Mouse (Mus musculus) gastrocnemius, postnatal 4 days (tissue): ENCODE data around the gene Sult6b2. TPM values are rescaled to one million over a fixed set of nuclear protein-coding genes. Genes with fewer than 3 reads are reported as not detected.

Experiments used
- DNase-seq, 2 experiments: peaks; one replicate each; pipeline ENCODE4 v3.0.0; 2021 to 2022; ENCODE audit warnings: low spot score in 2 of 2, mixed read lengths in 2 of 2
- total RNA-seq, 2 experiments: library from RNA; stranded (reverse); gene quantifications; 2 replicates each; pipeline ENCODE4 v1.2.3; 2021

Sult6b2 gene
- total RNA-seq, 2 experiments from 2014 or later, result not detected

DNA sequence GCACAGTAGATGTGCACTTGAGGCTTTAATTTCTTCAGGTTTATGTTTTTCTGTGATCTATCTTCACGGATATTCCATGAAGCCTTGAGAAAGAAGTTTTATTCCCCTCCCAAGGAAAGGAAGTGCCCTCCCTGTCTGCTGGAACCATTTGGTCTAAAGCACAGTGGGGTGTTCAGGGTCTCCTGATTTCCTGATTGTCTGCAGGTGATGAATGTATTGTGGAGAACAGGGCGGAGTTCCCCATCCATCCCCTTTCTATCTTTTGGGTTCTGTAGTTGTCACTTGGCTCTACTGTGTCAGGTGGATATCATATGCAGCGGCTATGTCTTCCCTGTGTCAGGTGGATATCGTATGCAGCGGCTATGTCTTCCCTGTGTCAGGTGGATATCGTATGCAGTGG, 62.5 kb downstream of the Sult6b2 start:
- no peak for DNase-seq

DNA sequence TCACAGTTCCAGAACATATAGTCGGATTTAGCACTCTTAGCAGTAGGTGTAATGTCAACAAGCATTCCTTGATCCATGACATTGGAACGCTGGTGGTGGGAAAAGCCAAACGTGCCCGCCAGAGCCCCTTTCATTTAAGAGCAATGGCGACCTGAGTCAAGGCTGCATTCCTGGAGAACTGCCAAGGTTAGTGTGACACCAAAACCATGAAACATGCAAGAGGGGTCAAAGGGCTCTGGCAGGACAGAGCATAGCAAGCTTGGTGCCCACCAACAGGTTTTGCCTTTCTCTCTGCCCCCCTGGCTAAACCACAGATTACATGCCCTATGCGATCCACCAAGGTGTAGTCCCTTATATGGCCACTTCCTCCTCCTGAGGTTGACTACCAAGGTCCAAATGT, 65.7 kb downstream of the Sult6b2 start:
- DNase-seq, result no peak

DNA sequence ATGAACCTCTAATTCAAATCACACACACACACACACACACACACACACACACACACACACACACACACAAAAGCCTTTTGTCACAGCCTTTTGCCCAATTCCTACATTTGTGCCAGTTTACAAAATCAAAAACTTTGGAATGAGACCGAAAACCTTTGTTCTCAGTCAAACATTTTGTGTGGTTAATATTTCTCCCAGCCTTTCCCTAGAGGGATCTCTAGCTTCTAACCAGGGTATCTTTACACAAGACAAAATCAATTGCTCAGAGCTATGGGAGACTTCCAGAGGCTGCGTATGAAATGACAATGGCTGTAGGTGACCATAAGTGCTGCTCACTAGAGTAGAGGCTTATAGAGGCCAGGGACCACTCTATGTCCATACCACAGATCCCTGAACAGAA, 66.1 kb downstream of the Sult6b2 start:
- DNase-seq, result no peak

DNA sequence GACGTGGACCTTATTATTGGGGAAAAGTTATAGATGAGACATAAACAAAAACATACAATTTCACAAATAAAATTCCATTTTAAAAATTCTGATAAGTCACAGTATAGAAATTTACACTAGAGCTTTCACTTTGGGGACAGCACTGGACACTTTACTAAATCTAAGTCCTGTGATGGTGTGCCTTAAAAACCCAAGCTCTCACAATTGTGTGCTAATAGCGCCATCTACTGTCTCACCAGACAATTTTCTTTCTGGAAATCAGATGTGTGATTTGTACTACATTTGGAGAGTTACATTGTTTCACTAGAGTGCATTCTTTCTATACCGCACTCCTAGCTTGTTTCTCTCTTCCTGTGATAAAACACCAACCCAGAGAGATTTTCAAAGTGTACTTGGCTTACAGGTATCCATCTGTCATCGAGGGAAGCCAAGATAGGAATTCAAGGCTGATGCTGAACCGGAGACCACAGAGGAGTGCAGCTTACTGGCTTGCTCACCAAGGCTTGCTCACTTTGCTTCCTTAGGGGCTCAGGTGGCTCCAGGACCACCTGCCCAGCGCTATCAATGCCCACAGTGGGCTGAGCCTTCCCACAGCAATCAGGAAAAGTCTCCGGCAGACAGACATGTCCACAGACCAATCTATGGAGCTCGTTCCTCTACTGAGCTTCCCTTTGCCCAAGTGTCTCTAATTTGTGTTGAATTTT, 68.8 kb downstream of the Sult6b2 start:
- no peak for DNase-seq

Other genes starting within 250 kb of the Sult6b2 start
- gene Kcnj8, start 232.9 kb downstream of the Sult6b2 start, total RNA-seq, result 10 to 100 TPM; 21.0 to 21.2 TPM
- 100 to 1,000 TPM; 114 to 117 TPM for gene Abcc9, start 102.2 kb downstream of the Sult6b2 start, total RNA-seq
- 10 to 100 TPM; 40.8 to 42.0 TPM for gene Cmas, start 47.8 kb downstream of the Sult6b2 start, total RNA-seq
- under 1 TPM; 0.47 to 0.52 TPM for gene St8sia1, start 159.9 kb upstream of the Sult6b2 start, total RNA-seq